Mouse (Mus musculus): ENCODE data around the gene Pygb. TPM values are rescaled to one million over a fixed set of nuclear protein-coding genes. Genes with fewer than 3 reads are reported as not detected.

Gene Pygb
- 5.7 and 15.1 TPM in 2 replicates for polyA plus RNA-seq (2012; ENCODE audit: low replicate concordance)

DNA sequence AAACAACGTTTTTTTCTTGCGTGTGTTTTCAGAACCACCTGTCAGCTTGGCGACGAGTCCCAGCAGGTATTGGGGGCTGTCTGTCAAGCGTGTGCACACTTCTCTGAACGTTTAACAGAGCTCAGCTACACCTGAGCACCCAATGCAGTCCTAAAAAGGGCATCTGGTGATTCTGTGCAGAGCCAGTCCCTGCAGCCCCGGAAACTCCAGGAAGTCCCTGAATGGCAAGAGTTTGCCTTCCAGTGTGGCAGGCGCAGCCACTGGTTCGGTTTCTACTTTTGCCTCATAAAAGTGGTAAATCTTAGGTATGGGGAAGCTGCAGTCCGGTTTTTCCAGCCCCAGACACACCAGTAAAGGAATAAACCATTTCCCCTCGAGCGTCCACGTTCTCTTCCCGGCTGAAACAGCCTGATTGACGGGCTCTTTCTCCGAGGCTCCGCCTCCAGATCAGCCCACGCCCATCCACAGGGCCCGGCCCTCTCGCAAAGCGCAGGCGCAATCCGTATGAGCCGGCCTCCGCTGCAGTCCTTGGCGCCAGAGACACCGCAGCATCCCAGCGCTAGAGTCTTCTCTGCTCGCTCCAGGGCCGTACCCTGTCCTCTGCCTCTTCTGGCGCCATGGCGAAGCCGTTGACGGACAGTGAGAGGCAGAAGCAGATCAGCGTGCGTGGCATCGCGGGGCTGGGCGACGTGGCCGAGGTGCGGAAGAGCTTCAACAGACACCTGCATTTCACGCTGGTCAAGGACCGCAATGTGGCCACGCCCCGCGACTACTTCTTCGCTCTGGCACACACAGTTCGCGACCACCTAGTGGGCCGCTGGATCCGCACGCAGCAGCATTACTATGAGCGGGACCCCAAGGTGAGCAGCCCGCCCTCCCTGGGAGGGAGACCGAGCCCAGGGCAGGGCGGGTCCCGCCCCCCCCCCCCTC, at the start of gene Pygb:
Pygb (plus strand) TSS at position 485 of the 930 bp plus-strand sequence.

DNA sequence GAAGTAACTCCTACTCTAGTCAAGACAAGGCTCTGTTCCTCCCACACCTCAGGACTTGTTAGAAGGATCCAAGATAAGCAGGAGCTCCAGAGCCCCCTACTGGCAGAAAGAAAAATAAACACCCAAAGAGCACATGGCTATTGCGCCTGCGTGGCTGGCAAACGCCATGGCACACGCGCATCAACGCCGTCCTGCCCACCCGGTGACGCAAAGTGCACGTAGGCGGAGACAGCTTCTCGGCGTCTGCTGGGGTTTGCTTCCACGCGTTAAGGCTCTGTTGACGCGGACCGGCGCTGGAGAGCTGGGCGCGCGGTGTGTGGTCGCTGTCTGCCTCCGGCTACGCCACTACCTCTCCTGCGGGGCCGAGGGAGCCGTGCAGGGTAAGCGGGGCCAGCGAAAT, 37.7 kb upstream of the Pygb start, which contains the start of gene Entpd6:
Entpd6 (plus strand) TSS at position 189 of the 400 bp plus-strand sequence.

Other genes with a start within 250 kb of the Pygb start
- gene Cst7, start 216.3 kb upstream of the Pygb start, polyA plus RNA-seq (2012; ENCODE audit: low replicate concordance): not detected in 2 replicates
- 57.0 and 144 TPM in 2 replicates for gene Apmap, start 178.2 kb upstream of the Pygb start, polyA plus RNA-seq (2012; ENCODE audit: low replicate concordance)
- gene Acss1, start 118.2 kb upstream of the Pygb start, polyA plus RNA-seq (2012; ENCODE audit: low replicate concordance): 56.2 and 58.0 TPM in 2 replicates
- 0.05 TPM in 1 of 2 replicates, not detected in the other for gene Vsx1, start 97.4 kb upstream of the Pygb start, polyA plus RNA-seq (2012; ENCODE audit: low replicate concordance)
- 24.3 and 33.9 TPM in 2 replicates for gene Entpd6, start 37.7 kb upstream of the Pygb start, polyA plus RNA-seq (2012; ENCODE audit: low replicate concordance)
- 29.6 and 48.1 TPM in 2 replicates for gene Abhd12, start 118.0 kb downstream of the Pygb start, polyA plus RNA-seq (2012; ENCODE audit: low replicate concordance)
- 3.6 and 7.5 TPM in 2 replicates for gene Gins1, start 118.7 kb downstream of the Pygb start, polyA plus RNA-seq (2012; ENCODE audit: low replicate concordance)